Mouse (Mus musculus) lung, embryonic 14.5 days (tissue): ENCODE data around the gene Kdm4a. TPM values are rescaled to one million over a fixed set of nuclear protein-coding genes. Genes with fewer than 3 reads are reported as not detected.

Source experiments
- ATAC-seq: fragments of 200-750 bp; cut with Nextera tagmentation; 2 replicates; pipeline ENCODE4 v1.8.0; 2017; ENCODE audit warnings: mild to moderate bottlenecking, moderate TSS enrichment, moderate library complexity; ENCODE audit not compliant: insufficient read depth
- DNase-seq: peaks from one replicate; pipeline ENCODE4 v3.0.0-alpha.2; 2015
- H3K27ac ChIP-seq: fragments of 300-500 bp; sonication (generic); 2 replicates; pipeline ENCODE4 v1.5.1; 2014; ENCODE audit warnings: low read depth, mild to moderate bottlenecking, moderate library complexity
- H3K27me3 ChIP-seq: fragments of 300-500 bp; sonication (generic); 2 replicates; pipeline ENCODE4 v1.6.1; 2014; ENCODE audit warnings: low read length, control low read depth; ENCODE audit not compliant: insufficient read depth
- H3K36me3 ChIP-seq: fragments of 300-500 bp; sonication (generic); 2 replicates; pipeline ENCODE4 v1.6.1; 2014; ENCODE audit warnings: control low read depth; ENCODE audit not compliant: insufficient read depth
- H3K4me1 ChIP-seq: fragments of 300-500 bp; sonication (generic); 2 replicates; pipeline ENCODE4 v1.6.1; 2014; ENCODE audit warnings: antibody characterized with exemption, control low read depth; ENCODE audit not compliant: insufficient read depth
- H3K4me2 ChIP-seq: fragments of 300-500 bp; sonication (generic); 2 replicates; pipeline ENCODE4 v1.6.1; 2014; ENCODE audit warnings: mild to moderate bottlenecking
- H3K4me3 ChIP-seq: fragments of 300-500 bp; sonication (generic); 2 replicates; pipeline ENCODE4 v1.5.1; 2014; ENCODE audit warnings: low read depth, low read length
- H3K9ac ChIP-seq: fragments of 300-500 bp; sonication (generic); 2 replicates; pipeline ENCODE4 v1.6.1; 2014
- H3K9me3 ChIP-seq: fragments of 300-500 bp; sonication (generic); 2 replicates; pipeline ENCODE4 v1.6.1; 2016; ENCODE audit warnings: low read depth, low read length, control low read depth
- CTCF ChIP-seq: IDR thresholded peaks from 2 replicates; pipeline ENCODE4 v1.5.1; 2016; ENCODE audit warnings: antibody characterized with exemption, low read depth
- WGBS: fragments of 180-500 bp; shearing (Covaris S2); extraction: QIAGEN DNeasy Blood & Tissue Kit; methylation state at CpG from one replicate; pipeline ENCODE4 v1.1.7; 2014; 5-methylcytosine and 5-hydroxymethylcytosine counted together
- polyA plus RNA-seq: library from polyadenylated mRNA; unstranded; fragments of >200 nt; fragmentation: Nextera tagmentation; extraction: Ambion mirVana; gene quantifications from 2 replicates; pipeline ENCODE4 v1.2.1, GENCODE M21; 2014

The Kdm4a gene
- polyA plus RNA-seq, 1 experiment from 2014 or later: 45.0 TPM

GRCm38 (mm10) chr4:118147090-118147489 lies 32.8 kb downstream of the Kdm4a start:
- H3K4me1 ChIP-seq: no peaks in the 10 kb centered on the region
- WGBS: 84% methylated on average over 10 of the region's 10 CpGs
- no peaks in the 10 kb centered on the region for H3K27me3 ChIP-seq
- no peak overlapping the region for H3K9ac ChIP-seq
- no peak overlapping the region for H3K4me3 ChIP-seq
- H3K9me3 ChIP-seq: no peaks in the 10 kb centered on the region
- H3K27ac ChIP-seq: no peak overlapping the region
- H3K36me3 ChIP-seq: peaks cover 100% of the 10 kb centered on the region
- TF ChIP-seq CTCF: no peak
- ATAC-seq (no peak), DNase-seq (no peak)
- H3K4me2 ChIP-seq: no peak overlapping the region

- no peak overlapping the region for H3K27ac ChIP-seq
- H3K4me2 ChIP-seq: no peak overlapping the region
- no peaks in the 10 kb centered on the region for H3K4me1 ChIP-seq
- no peak overlapping the region for H3K9ac ChIP-seq
- no peaks in the 10 kb centered on the region for H3K9me3 ChIP-seq
- peaks cover 97% of the 10 kb centered on the region for H3K36me3 ChIP-seq
- DNase-seq (no peak), ATAC-seq (no peak)
- WGBS: 81% methylated on average over 9 of the region's 9 CpGs
- TF ChIP-seq CTCF: no peak
- H3K27me3 ChIP-seq: no peaks in the 10 kb centered on the region
- no peak overlapping the region for H3K4me3 ChIP-seq
Measured at GRCm38 (mm10) chr4:118144324-118144723, 35.5 kb downstream of the Kdm4a start.

- TF ChIP-seq CTCF: no peak
- WGBS: 91% methylated on average over 7 of the region's 7 CpGs
- ATAC-seq: no peak
Measured at GRCm38 (mm10) chr4:118143679-118144078, 36.2 kb downstream of the Kdm4a start.

GRCm38 (mm10) chr4:118141511-118141910 lies 38.3 kb downstream of the Kdm4a start:
- Histone ChIP-seq H3K9ac (no peak overlapping the region), H3K4me3 (no peak overlapping the region), H3K4me2 (no peak overlapping the region), H3K4me1 (no peaks in the 10 kb centered on the region), H3K27me3 (no peaks in the 10 kb centered on the region), H3K9me3 (no peaks in the 10 kb centered on the region), H3K36me3 (peaks cover 96% of the 10 kb centered on the region), H3K27ac (no peak overlapping the region)
- 96% methylated on average over 5 of the region's 5 CpGs for WGBS
- DNase-seq (no peak), ATAC-seq (no peak)
- TF ChIP-seq CTCF: no peak

More at GRCm38 (mm10) chr4:118143679-118144078, 36.2 kb downstream of the Kdm4a start:
- no peaks in the 10 kb centered on the region for H3K4me1 ChIP-seq
- H3K9me3 ChIP-seq: no peaks in the 10 kb centered on the region
- H3K4me2 ChIP-seq: no peak overlapping the region
- no peak overlapping the region for H3K4me3 ChIP-seq
- H3K27me3 ChIP-seq: no peaks in the 10 kb centered on the region
- no peak for DNase-seq
- peaks cover 97% of the 10 kb centered on the region for H3K36me3 ChIP-seq
- H3K27ac ChIP-seq: no peak overlapping the region
- no peak overlapping the region for H3K9ac ChIP-seq

GRCm38 (mm10) chr4:118138891-118139290 lies 41.0 kb downstream of the Kdm4a start:
- Histone ChIP-seq H3K4me1 (no peaks in the 10 kb centered on the region), H3K36me3 (peaks cover 78% of the 10 kb centered on the region), H3K4me3 (no peak overlapping the region), H3K9ac (no peak overlapping the region), H3K9me3 (no peaks in the 10 kb centered on the region), H3K27me3 (no peaks in the 10 kb centered on the region), H3K4me2 (no peak overlapping the region), H3K27ac (no peak overlapping the region)
- no peak for ATAC-seq
- peak; percentile 54 for DNase-seq
- 65% methylated on average over 5 of the region's 5 CpGs for WGBS
- TF ChIP-seq CTCF: no peak

- WGBS: 79% methylated on average over 16 of the region's 16 CpGs
- TF ChIP-seq CTCF: no peak
- Histone ChIP-seq H3K4me3 (no peak overlapping the region), H3K4me2 (no peak overlapping the region), H3K9me3 (no peaks in the 10 kb centered on the region), H3K36me3 (peaks cover 68% of the 10 kb centered on the region), H3K27ac (no peak overlapping the region), H3K4me1 (no peaks in the 10 kb centered on the region), H3K9ac (no peak overlapping the region), H3K27me3 (no peaks in the 10 kb centered on the region)
- ATAC-seq: no peak
- no peak for DNase-seq
Measured at GRCm38 (mm10) chr4:118137857-118138256, 42.0 kb downstream of the Kdm4a start.

- Histone ChIP-seq H3K27ac (no peak overlapping the region), H3K4me1 (no peaks in the 10 kb centered on the region), H3K4me2 (no peak overlapping the region), H3K36me3 (peaks cover 62% of the 10 kb centered on the region), H3K27me3 (no peaks in the 10 kb centered on the region), H3K9me3 (no peaks in the 10 kb centered on the region), H3K4me3 (no peak overlapping the region), H3K9ac (no peak overlapping the region)
- DNase-seq (no peak), ATAC-seq (no peak)
- TF ChIP-seq CTCF: no peak
- 92% methylated on average over 10 of the region's 10 CpGs for WGBS
Measured at GRCm38 (mm10) chr4:118137311-118137710, 42.5 kb downstream of the Kdm4a start.

GRCm38 (mm10) chr4:118135414-118135813 lies 44.4 kb downstream of the Kdm4a start:
- peak overlapping the region; percentile 82 for H3K4me2 ChIP-seq
- H3K9ac ChIP-seq: peak overlapping the region; percentile 84
- peak overlapping the region; percentile 94 for H3K4me3 ChIP-seq
- no peaks in the 10 kb centered on the region for H3K9me3 ChIP-seq
- 86% methylated on average over 1 of the region's 1 CpGs for WGBS
- peaks cover 43% of the 10 kb centered on the region for H3K36me3 ChIP-seq
- peak overlapping the region; percentile 27; the same call in 1 of the 2 replicates for H3K27ac ChIP-seq
- no peaks in the 10 kb centered on the region for H3K27me3 ChIP-seq
- no peaks in the 10 kb centered on the region for H3K4me1 ChIP-seq
- DNase-seq (no peak), ATAC-seq (no peak)
- TF ChIP-seq CTCF: no peak
